Mouse (Mus musculus): ENCODE measurements at regions not wholly inside any gene's neighbourhood (a gene's known extent, or its start where the extent isn't known, plus 50 kb on each side); places are given as distances from the start of the nearest gene placed in this dataset.
A peak's percentile ranks its signal among the peaks of the same experiment; 100 is the strongest.

DNA sequence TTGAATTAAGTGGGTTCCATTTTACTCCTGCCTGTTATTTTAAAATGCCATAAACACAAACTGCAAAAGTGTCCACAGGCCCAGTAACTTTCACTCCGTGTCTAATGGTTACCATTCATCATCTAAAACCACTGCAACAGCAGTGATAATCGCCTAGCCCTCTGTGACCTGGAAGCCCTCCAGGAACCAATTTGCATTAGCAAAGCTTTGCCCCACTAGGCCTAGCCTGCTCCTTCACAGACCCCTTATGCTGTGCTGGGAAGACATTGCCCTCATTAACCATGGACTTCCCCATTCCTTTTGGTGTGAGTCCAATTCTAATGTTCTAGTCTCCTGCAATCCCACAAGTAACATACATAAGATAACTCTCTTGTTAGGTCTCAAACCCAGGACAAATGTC is 277.3 kb upstream of the Prkd1 start:
- Histone ChIP-seq H3K27me3 (no peaks in the 10 kb centered on the region), H3K36me3 (no peaks in the 10 kb centered on the region), H3K4me2 (no peak overlapping the region), H3K9me3 (no peaks in the 10 kb centered on the region), H3K9ac (replicated peaks) (no peak overlapping the region), H3K4me1 (replicated peaks) (no peaks in the 10 kb centered on the region), H3K27ac (no peak overlapping the region), H3K4me3 (replicated peaks) (no peak overlapping the region)
- ATAC-seq (ENCODE audit: insufficient number of reproducible peaks, insufficient read depth, low FRiP score, low TSS enrichment, low read depth), result no peak
- WGBS, result 21% methylated on average over 2 of the region's 2 CpGs

DNA sequence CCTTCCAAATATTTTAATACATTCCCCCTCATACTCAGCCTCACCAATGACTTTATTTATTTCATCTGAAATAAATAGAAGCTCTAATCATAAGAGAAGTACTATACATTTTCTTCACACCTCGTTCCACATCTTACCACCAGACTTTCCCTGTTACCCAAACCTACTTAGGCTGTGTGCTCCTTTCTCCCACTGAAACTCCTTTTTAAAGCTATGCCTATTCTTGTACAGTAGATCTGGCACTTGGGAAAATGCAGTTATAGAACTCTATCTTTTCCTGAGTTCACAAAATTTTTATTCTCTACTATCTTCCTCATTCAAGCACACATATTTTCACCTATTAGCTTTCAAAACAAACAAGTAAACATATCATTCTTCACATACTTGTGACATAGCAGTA is 272.8 kb upstream of the Prkd1 start:
- Histone ChIP-seq H3K27me3 (no peaks in the 10 kb centered on the region), H3K27ac (no peak overlapping the region)
- WGBS, result 86% methylated on average over 1 of the region's 1 CpGs

DNA sequence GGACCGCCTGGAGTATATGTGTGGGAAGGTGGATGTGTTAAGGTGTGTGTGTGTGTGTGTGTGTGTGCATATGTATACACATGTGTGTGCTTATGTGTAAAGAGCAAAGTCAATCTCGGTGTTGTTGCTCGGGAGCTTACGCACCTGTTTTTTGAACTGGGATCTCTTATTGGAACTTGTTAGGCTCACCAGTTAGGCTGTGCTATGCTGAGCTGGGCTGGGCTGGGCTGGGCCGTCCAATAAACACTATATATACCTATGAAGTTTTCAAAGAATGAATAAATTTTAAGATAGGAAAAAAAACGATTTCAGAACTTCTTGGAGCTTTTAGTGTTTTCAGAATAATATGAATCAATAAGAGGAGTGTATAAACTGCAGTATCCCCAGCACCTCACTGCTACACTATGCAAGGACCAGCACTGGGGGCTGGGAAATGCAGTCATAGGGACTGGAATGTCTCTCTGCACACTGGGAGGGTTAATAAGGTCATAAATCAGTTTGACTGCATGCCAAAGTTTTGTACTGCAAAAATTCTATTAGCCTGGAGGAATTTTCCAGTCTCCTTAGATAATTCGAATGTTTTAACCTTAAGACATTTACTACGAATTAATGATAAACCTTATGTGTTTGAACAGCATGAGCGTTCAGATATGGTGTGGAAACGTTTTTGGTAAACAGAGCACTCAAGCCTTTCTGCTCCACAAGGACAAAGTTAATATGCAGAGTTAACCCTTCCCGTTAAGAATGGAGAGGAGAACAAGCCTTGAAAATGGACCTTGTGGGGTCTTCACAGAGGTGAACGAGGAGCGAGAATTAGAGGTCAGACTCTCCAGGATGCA is 250.9 kb upstream of the Prkd1 start:
- peak; percentile 75; the same call in 1 of the 2 replicates for ATAC-seq (ENCODE audit: insufficient number of reproducible peaks, insufficient read depth, low FRiP score, low TSS enrichment, low read depth)
- 54% methylated on average over 13 of the region's 13 CpGs for WGBS
- Histone ChIP-seq H3K9ac (replicated peaks) (no peak overlapping the region), H3K4me3 (replicated peaks) (no peak overlapping the region), H3K27me3 (no peaks in the 10 kb centered on the region), H3K9me3 (no peaks in the 10 kb centered on the region; the same call in 1 of the 2 replicates), H3K27ac (no peak overlapping the region), H3K36me3 (no peaks in the 10 kb centered on the region), H3K4me2 (no peak overlapping the region), H3K4me1 (replicated peaks) (0 out of 2 replicates have a peak, but pooled peaks cover 3% of the 10 kb centered on the region)

More for the DNA sequence above, 272.8 kb upstream of the Prkd1 start:
- no peaks in the 10 kb centered on the region for H3K9me3 ChIP-seq
- no peak overlapping the region for H3K4me3 ChIP-seq (replicated peaks)
- H3K4me2 ChIP-seq, result no peak overlapping the region
- no peaks in the 10 kb centered on the region for H3K36me3 ChIP-seq
- H3K9ac ChIP-seq (replicated peaks), result no peak overlapping the region
- no peak for ATAC-seq (ENCODE audit: insufficient number of reproducible peaks, insufficient read depth, low FRiP score, low TSS enrichment, low read depth)
- no peaks in the 10 kb centered on the region for H3K4me1 ChIP-seq (replicated peaks)

DNA sequence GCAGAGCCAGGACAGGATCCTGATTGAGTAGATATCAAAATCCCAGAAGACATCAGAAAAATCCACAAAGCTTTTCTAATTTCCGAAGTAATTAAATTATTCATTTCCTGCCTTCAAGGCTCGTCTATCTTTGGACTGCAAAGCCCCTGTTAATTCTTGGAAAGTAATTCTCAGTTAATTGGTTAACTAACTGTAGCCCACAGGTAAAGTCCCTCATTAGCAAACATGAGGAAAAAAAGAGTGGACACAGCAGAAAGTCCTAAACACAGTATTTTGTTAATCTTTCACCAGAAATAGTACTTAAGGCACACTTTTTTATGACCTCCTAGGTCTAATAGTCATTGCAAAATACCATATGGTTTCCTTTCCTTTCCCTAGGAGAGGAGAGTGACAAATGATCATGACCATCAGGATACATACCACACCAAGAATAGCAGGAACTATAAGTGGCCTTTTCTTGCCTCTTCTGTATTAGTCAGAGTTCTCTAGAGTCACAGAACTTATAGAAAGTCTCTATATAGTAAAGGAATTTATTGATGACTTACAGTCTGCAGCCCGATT is 248.8 kb upstream of the Prkd1 start:
- H3K4me1 ChIP-seq (replicated peaks), result peaks cover 13% of the 10 kb centered on the region
- no peaks in the 10 kb centered on the region for H3K36me3 ChIP-seq
- H3K4me3 ChIP-seq (replicated peaks), result no peak overlapping the region
- no peak overlapping the region for H3K27ac ChIP-seq
- no peaks in the 10 kb centered on the region for H3K27me3 ChIP-seq
- no peak overlapping the region for H3K4me2 ChIP-seq
- no peak overlapping the region for H3K9ac ChIP-seq (replicated peaks)
- WGBS, result 57% methylated on average over 3 of the region's 3 CpGs
- H3K9me3 ChIP-seq, result no peaks in the 10 kb centered on the region; the same call in 1 of the 2 replicates
- no peak for ATAC-seq (ENCODE audit: insufficient number of reproducible peaks, insufficient read depth, low FRiP score, low TSS enrichment, low read depth)

DNA sequence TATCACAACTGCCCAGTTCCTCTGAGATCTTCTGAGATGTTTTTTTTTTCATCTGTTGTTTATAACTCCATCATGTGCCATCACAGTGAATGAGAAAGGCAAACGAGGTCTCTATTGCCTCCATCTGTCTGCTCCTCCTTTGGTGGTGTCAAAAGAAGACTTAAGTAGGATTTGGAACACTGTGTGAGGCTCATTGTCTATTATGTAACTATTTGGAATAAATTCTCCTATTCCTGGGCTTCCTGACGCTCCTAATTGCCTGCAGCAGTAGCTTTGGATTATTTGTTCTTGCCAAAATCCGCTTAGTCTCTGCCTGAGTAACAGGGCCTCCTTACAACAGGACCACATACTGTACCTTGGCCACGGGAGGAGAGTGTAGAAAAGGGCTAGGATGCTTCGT is 244.7 kb upstream of the Prkd1 start:
- Histone ChIP-seq H3K9ac (replicated peaks) (no peak overlapping the region), H3K4me2 (no peak overlapping the region), H3K9me3 (no peaks in the 10 kb centered on the region), H3K4me1 (replicated peaks) (peaks cover 11% of the 10 kb centered on the region), H3K36me3 (no peaks in the 10 kb centered on the region), H3K27ac (no peak overlapping the region), H3K27me3 (no peaks in the 10 kb centered on the region), H3K4me3 (replicated peaks) (no peak overlapping the region)
- WGBS, result 35% methylated on average over 5 of the region's 5 CpGs
- ATAC-seq (ENCODE audit: insufficient number of reproducible peaks, insufficient read depth, low FRiP score, low TSS enrichment, low read depth), result no peak

DNA sequence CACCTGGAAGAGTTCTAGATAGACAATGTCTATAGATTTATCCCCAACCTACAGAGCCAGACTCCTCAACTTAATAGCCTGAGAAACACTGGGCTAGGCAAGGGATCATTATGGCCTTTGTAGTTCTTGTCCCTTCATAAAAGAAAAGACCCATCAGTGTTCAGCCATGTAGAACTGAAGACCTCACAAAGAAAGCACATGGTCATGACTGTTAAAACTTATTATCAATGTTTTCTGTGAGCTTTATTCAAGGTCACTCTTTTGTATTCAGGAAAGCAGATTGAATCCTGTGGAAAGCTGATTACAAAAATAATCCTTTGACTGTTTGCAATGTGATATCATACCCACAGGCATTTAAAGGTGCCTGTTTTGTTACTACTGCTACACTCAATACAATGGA is 226.9 kb upstream of the Prkd1 start:
- no peak for ATAC-seq (ENCODE audit: insufficient number of reproducible peaks, insufficient read depth, low FRiP score, low TSS enrichment, low read depth)
- H3K4me2 ChIP-seq, result no peak overlapping the region
- H3K4me1 ChIP-seq (replicated peaks), result no peaks in the 10 kb centered on the region
- H3K9ac ChIP-seq (replicated peaks), result no peak overlapping the region
- no peak overlapping the region for H3K27ac ChIP-seq
- H3K36me3 ChIP-seq, result no peaks in the 10 kb centered on the region
- no peak overlapping the region for H3K4me3 ChIP-seq (replicated peaks)
- no peaks in the 10 kb centered on the region for H3K27me3 ChIP-seq
- H3K9me3 ChIP-seq, result no peaks in the 10 kb centered on the region

DNA sequence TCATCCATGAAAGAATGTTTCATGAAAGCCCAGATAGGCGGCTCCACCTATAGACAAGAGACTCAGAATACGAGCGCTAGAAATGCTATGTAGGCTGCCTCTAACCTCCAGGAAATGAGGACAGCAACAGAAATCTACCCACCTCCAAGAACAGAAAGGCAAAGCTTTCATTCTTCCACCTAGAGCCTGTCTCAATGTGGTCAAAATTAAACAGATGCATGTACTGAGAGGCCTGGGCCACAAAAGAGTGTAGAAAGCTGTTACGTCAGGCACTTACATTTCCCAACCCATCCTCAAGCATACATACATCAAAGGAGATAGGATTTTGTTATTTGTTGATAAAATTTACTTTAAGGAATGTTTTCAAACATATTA is 225.1 kb upstream of the Prkd1 start:
- Histone ChIP-seq H3K27ac (no peak overlapping the region), H3K9me3 (no peaks in the 10 kb centered on the region), H3K4me1 (replicated peaks) (no peaks in the 10 kb centered on the region), H3K36me3 (no peaks in the 10 kb centered on the region), H3K27me3 (no peaks in the 10 kb centered on the region), H3K4me2 (no peak overlapping the region), H3K4me3 (replicated peaks) (no peak overlapping the region), H3K9ac (replicated peaks) (no peak overlapping the region)
- 78% methylated on average over 4 of the region's 4 CpGs for WGBS
- no peak for ATAC-seq (ENCODE audit: insufficient number of reproducible peaks, insufficient read depth, low FRiP score, low TSS enrichment, low read depth)

DNA sequence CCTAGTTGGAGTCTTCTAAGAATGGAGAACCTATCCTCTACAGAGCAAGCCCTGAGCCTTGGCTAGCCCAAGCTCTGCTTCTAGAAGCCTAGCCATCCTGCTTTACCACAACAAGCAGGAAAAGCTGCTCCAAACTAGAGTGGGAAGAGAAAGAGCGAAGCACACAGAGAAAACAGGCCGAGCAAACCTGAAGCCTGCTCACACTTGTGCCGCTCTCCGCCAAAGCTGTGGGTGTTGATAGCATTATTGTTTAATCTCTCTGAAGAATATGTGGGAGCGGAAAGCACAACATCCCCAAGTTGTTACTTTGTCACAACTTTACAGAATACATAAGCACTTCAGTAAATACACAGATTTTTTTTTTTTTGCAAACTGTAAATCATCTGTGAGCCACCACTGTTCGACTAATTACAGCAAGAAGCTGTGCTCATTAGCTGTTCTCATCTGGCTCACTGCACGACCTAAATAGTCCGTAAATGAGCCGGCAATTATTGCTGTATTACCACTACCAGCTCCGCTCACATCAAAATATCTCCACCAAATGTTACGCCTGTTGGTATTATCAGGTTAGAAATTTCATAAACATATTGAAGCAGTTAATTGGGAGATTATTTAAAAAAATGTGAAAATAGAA is 224.6 kb upstream of the Prkd1 start:
- 67% methylated on average over 11 of the region's 11 CpGs for WGBS
- Histone ChIP-seq H3K9ac (replicated peaks) (no peak overlapping the region), H3K9me3 (no peaks in the 10 kb centered on the region), H3K4me1 (replicated peaks) (no peaks in the 10 kb centered on the region), H3K4me2 (no peak overlapping the region), H3K27me3 (no peaks in the 10 kb centered on the region), H3K4me3 (replicated peaks) (no peak overlapping the region), H3K27ac (no peak overlapping the region), H3K36me3 (no peaks in the 10 kb centered on the region)
- no peak for ATAC-seq (ENCODE audit: insufficient number of reproducible peaks, insufficient read depth, low FRiP score, low TSS enrichment, low read depth)

DNA sequence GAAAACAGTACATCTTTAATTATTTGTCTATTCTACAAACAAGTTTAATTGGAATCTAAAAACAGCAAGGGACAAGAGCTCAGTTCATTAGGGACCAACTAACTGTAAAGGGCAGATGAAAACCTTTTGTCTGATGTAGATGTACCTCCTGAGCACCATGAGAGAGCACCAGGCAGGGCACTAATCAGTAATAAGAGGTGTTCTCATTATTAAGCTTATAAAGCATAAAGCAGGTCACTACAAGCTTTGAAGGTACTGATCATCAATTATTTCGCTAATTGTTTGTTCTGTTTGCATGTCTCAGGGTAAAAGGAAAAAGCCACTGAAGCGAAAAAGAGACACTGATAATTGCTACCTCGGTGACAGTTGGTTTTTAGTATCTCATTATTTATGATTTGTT is 202.7 kb upstream of the Prkd1 start:
- 66% methylated on average over 3 of the region's 3 CpGs for WGBS
- no peak for ATAC-seq (ENCODE audit: insufficient number of reproducible peaks, insufficient read depth, low FRiP score, low TSS enrichment, low read depth)
- H3K4me1 ChIP-seq (replicated peaks), result no peaks in the 10 kb centered on the region
- H3K27me3 ChIP-seq, result no peaks in the 10 kb centered on the region
- no peak overlapping the region for H3K4me3 ChIP-seq (replicated peaks)
- no peak overlapping the region for H3K4me2 ChIP-seq
- H3K36me3 ChIP-seq, result no peaks in the 10 kb centered on the region
- H3K9me3 ChIP-seq, result no peaks in the 10 kb centered on the region
- H3K27ac ChIP-seq, result no peak overlapping the region
- no peak overlapping the region for H3K9ac ChIP-seq (replicated peaks)

DNA sequence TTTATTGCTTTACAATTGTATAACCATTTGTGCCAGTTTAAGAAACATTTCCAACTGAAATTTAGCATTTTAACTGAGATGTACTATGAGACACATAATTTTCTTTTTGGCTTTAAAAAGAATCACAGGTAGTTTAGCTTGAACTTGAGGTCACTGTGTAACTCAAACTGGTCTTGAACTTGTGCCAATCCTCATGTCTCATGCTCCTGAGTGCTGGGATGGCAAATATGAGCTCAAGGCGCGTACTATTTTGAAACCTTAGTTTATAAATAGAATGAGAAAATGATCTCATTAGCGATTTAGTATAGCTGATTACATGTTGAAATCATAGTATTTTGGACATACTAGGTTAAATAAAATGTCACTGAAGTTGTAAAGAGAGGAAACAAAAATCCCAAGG is 199.1 kb upstream of the Prkd1 start:
- Histone ChIP-seq H3K27ac (no peak overlapping the region), H3K4me1 (replicated peaks) (no peaks in the 10 kb centered on the region), H3K9ac (replicated peaks) (no peak overlapping the region), H3K9me3 (no peaks in the 10 kb centered on the region), H3K4me2 (no peak overlapping the region), H3K4me3 (replicated peaks) (no peak overlapping the region), H3K36me3 (no peaks in the 10 kb centered on the region), H3K27me3 (no peaks in the 10 kb centered on the region)
- ATAC-seq (ENCODE audit: insufficient number of reproducible peaks, insufficient read depth, low FRiP score, low TSS enrichment, low read depth), result no peak
- WGBS, result 81% methylated on average over 3 of the region's 3 CpGs

DNA sequence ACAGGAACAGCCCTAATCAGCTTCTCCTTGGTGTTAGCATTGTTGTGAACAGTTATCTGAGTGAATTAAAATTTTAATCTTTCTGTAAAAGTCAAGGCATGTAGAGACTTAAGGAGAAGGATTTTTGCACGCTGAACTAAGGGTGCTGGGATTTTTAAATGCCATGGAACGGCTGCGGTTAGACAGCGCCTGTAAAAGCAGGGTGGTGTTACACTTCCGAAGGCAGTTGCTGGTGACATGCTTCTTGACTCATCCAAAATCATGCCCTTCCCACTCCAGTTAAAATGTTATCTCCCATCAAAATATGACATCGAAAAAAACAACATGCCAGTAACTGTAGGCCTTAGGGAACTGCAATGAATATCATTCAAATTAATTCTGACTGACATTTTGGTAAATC is 193.8 kb upstream of the Prkd1 start:
- no peaks in the 10 kb centered on the region for H3K9me3 ChIP-seq
- ATAC-seq (ENCODE audit: insufficient number of reproducible peaks, insufficient read depth, low FRiP score, low TSS enrichment, low read depth), result no peak
- H3K27me3 ChIP-seq, result no peaks in the 10 kb centered on the region
- H3K4me1 ChIP-seq (replicated peaks), result no peaks in the 10 kb centered on the region
- H3K4me2 ChIP-seq, result no peak overlapping the region
- H3K9ac ChIP-seq (replicated peaks), result no peak overlapping the region
- WGBS, result 90% methylated on average over 6 of the region's 6 CpGs
- no peak overlapping the region for H3K27ac ChIP-seq
- H3K36me3 ChIP-seq, result no peaks in the 10 kb centered on the region
- no peak overlapping the region for H3K4me3 ChIP-seq (replicated peaks)
